Mouse (Mus musculus): Measurements from ENCODE around the gene Faap100.

- TF ChIP-seq CTCF (IDR thresholded peaks at IDR 0.05; ENCODE audit: low read depth) = no peak
- no peak for TF ChIP-seq EP300 (optimal IDR thresholded peaks at IDR 0.05)
Measured at GRCm38 (mm10) chr11:120341661-120342060, 36.9 kb downstream of the Faap100 start.

All from stomach, postnatal 0 days (tissue).